Comparison of ENCODE assay signal across 8 mouse cellular contexts in the genomic region with DNA sequence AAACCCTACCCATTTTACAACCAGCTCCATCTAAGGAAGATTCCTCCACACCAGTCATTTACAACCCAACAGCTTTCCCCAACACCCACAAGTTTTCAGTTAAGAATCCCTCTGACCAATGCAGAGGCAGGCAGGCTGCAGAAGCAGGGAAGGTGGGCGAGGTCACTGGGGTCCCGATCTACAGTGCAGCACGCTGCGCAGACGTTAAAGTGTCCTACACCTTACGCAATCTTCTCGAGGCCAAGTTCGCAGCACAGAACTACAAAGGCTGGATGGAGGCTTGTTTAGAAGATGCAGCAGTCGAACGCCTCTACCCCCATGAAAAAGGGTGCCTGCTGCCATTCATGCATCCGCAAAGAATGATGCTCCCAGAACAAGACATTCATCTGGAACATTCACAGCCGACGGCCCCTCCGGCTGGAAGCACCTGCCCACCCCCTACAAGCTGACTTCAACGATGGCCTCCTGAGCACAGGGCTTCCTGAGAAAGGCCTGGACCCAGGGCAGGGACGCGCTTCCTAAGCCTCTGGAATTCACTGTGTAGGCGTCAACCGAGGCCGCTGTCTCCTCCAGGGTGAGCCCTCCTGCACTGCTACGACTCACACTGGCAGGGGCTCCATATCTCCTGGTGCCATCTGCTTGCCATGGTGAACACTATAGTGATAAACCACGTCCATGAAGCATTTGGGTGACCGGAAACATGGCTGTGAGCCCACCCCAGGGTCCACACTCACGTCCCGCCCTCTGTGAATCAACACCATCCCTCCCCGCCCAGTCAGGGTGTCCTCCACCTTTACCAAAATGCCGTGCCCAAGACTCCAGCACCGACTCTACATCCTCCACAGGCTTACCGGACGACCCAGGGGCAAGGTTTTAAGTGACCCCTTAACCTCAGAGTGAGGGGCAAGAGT. TPM values are rescaled to one million over a fixed set of nuclear protein-coding genes. Genes with fewer than 3 reads are reported as not detected.
DNase-seq lines count a peak whose midpoint lies in the region; ATAC-seq and TF ChIP-seq lines count a peak whose summit lies in the region.

No protein-coding gene starts in this region.

- 75% methylated on average over 30 of the region's 30 CpGs for WGBS in hindbrain, postnatal 0 days
- WGBS in lung, embryonic 14.5 days, result 79% methylated on average over 30 of the region's 30 CpGs

- H3K4me2 ChIP-seq in hindbrain, postnatal 0 days (ENCODE audit: low read depth, low read length), result peak overlapping the region; percentile 60
- H3K4me2 ChIP-seq in lung, embryonic 14.5 days, result peak overlapping the region; percentile 80

- no peak for TF ChIP-seq CTCF in embryonic fibroblast, embryonic 13.5 days (IDR thresholded peaks at IDR 0.05; ENCODE audit: borderline replicate concordance, insufficient read depth, low read length)
- TF ChIP-seq CTCF in hindbrain, postnatal 0 days (IDR thresholded peaks at IDR 0.05; ENCODE audit: low read depth), result no peak
- no peak for TF ChIP-seq CTCF in lung, embryonic 14.5 days (IDR thresholded peaks at IDR 0.05; ENCODE audit: low read depth)

- no peak for ATAC-seq in hindbrain, postnatal 0 days
- no peak for ATAC-seq in lung, embryonic 14.5 days (ENCODE audit: insufficient read depth)

- DNase-seq in A20 (ENCODE audit: low read depth, low spot score) (peak; percentile 68), ES-E14 (ENCODE audit: low read depth, low spot score) (no peak)
- no peak for DNase-seq in hindbrain, postnatal 0 days (ENCODE audit: low spot score)
- no peak for DNase-seq in lung, embryonic 14.5 days
- peak; percentile 60 to 78 for DNase-seq in spleen, postnatal 4 days (ENCODE audit: low spot score in 2 of 2)
- DNase-seq in layer of hippocampus, adult 11-12 months (ENCODE audit: low spot score), result no peak
- DNase-seq in embryo, embryonic 10.5 days (ENCODE audit: low spot score), result no peak

- H3K27me3 ChIP-seq in hindbrain, postnatal 0 days (ENCODE audit: insufficient read depth, low read length), result no peaks in the 10 kb centered on the region
- H3K27me3 ChIP-seq in lung, embryonic 14.5 days (ENCODE audit: insufficient read depth, low read length), result no peaks in the 10 kb centered on the region

- peak; percentile 62 for TF ChIP-seq POLR2A in embryonic fibroblast, embryonic 13.5 days (IDR thresholded peaks at IDR 0.05; ENCODE audit: low read depth, low read length)

- H3K4me3 ChIP-seq in ES-E14 (ENCODE audit: insufficient read depth in 1 of 2, low read depth in 1 of 2, low read length in 2 of 2, poor library complexity in 1 of 2, severe bottlenecking in 1 of 2), result peak overlapping the region; percentile 43 to 70
- peak overlapping the region; percentile 80 for H3K4me3 ChIP-seq in embryonic fibroblast, embryonic 13.5 days (ENCODE audit: insufficient read depth, low read length)
- H3K4me3 ChIP-seq in hindbrain, postnatal 0 days (ENCODE audit: low read length), result peak overlapping the region; percentile 8
- peak overlapping the region; percentile 40 for H3K4me3 ChIP-seq in lung, embryonic 14.5 days (ENCODE audit: low read depth, low read length)

- H3K9me3 ChIP-seq in ES-E14 (ENCODE audit: control insufficient read depth, insufficient read depth, low read depth, low read length), result no peaks in the 10 kb centered on the region
- no peaks in the 10 kb centered on the region for H3K9me3 ChIP-seq in hindbrain, postnatal 0 days (ENCODE audit: low read length)
- H3K9me3 ChIP-seq in lung, embryonic 14.5 days (ENCODE audit: low read depth, low read length), result no peaks in the 10 kb centered on the region

- peak overlapping the region; percentile 100 for H3K27ac ChIP-seq in ES-E14 (ENCODE audit: insufficient read depth, low read depth, low read length, poor library complexity, severe bottlenecking)
- H3K27ac ChIP-seq in embryonic fibroblast, embryonic 13.5 days (ENCODE audit: insufficient read depth, low read length), result peak overlapping the region; percentile 98
- H3K27ac ChIP-seq in hindbrain, postnatal 0 days, result peak overlapping the region; percentile 9; the same call in 1 of the 2 replicates
- H3K27ac ChIP-seq in lung, embryonic 14.5 days (ENCODE audit: low read depth), result peak overlapping the region; percentile 98

- in situ Hi-C loops in ES-E14 (cut with MboI; ENCODE audit: low sequenced_read_pairs in 2 of 2, unreplicated experiment in 2 of 2), result loop anchor here (5.0 to 10.0 kb wide), 2 partner anchors 37 to 49 kb away; no protein-coding TSS in a partner anchor

- peaks cover 0 to 16% of the 10 kb centered on the region in 2 experiments; a peak in 1 of 4 replicates for H3K4me1 ChIP-seq in ES-E14 (ENCODE audit: control insufficient read depth in 2 of 2, insufficient read depth in 2 of 2, low read length in 2 of 2, poor library complexity in 1 of 2)
- peaks cover 2% of the 10 kb centered on the region; the same call in 1 of the 2 replicates for H3K4me1 ChIP-seq in embryonic fibroblast, embryonic 13.5 days (ENCODE audit: control insufficient read depth, insufficient read depth, low read length)
- peaks cover 30% of the 10 kb centered on the region for H3K4me1 ChIP-seq in hindbrain, postnatal 0 days (ENCODE audit: insufficient read depth, low read length)
- peaks cover 55% of the 10 kb centered on the region for H3K4me1 ChIP-seq in lung, embryonic 14.5 days (ENCODE audit: insufficient read depth)

- H3K36me3 ChIP-seq in ES-E14 (ENCODE audit: control insufficient read depth, insufficient read depth, low read length, poor library complexity, severe bottlenecking), result peaks cover 7% of the 10 kb centered on the region; the same call in 1 of the 2 replicates
- H3K36me3 ChIP-seq in hindbrain, postnatal 0 days (ENCODE audit: insufficient read depth, low read length), result no peaks in the 10 kb centered on the region
- no peaks in the 10 kb centered on the region for H3K36me3 ChIP-seq in lung, embryonic 14.5 days (ENCODE audit: insufficient read depth)

- peak overlapping the region; percentile 91 for H3K9ac ChIP-seq in ES-E14 (ENCODE audit: insufficient read depth, low read depth, low read length, poor library complexity, severe bottlenecking)
- H3K9ac ChIP-seq in hindbrain, postnatal 0 days (replicated peaks; ENCODE audit: low read length), result no peak overlapping the region
- peak overlapping the region; percentile 60 for H3K9ac ChIP-seq in lung, embryonic 14.5 days

TF ChIP-seq in ES-E14, 5 proteins besides CTCF, POLR2A, EP300 and RAD21:
- TF ChIP-seq HCFC1 (IDR thresholded peaks at IDR 0.05; ENCODE audit: borderline replicate concordance, insufficient read depth, low read length) (0 out of 2 replicates have a peak, but pooled peaks have one; percentile 52), MAFK (IDR thresholded peaks at IDR 0.05; ENCODE audit: insufficient read depth, low read depth, low read length) (no peak)

RNA-seq across cellular contexts. Expression of gene Frmd8, which starts 31.0 kb away (rescaled TPM):
- total RNA-seq in ES-E14 (2012; rRNA removed), result 33.4 and 35.7 TPM in 2 replicates
- 24.9 and 35.7 TPM in 2 replicates for polyA plus RNA-seq in embryonic fibroblast, embryonic 13.5 days (2011; ENCODE audit: insufficient read length, low read depth, missing spikeins)
- total RNA-seq in hindbrain, postnatal 0 days (2014; rRNA removed), result 19.8 and 43.2 TPM in 2 replicates
- 12.5 and 13.7 TPM in 2 replicates for polyA plus RNA-seq in hindbrain, postnatal 0 days (2015; fragmentation: Nextera tagmentation; extraction: Ambion mirVana)
- 37.9 and 42.2 TPM in 2 replicates for polyA plus RNA-seq in lung, embryonic 14.5 days (2014; fragmentation: Nextera tagmentation; extraction: Ambion mirVana)

RNA-seq across cellular contexts. Expression of gene Slc25a45, which starts 33.6 kb away (rescaled TPM):
- 1.2 and 1.9 TPM in 2 replicates for total RNA-seq in ES-E14 (2012; rRNA removed)
- 1.3 and 3.5 TPM in 2 replicates for polyA plus RNA-seq in embryonic fibroblast, embryonic 13.5 days (2011; ENCODE audit: insufficient read length, low read depth, missing spikeins)
- 2.1 and 6.0 TPM in 2 replicates for total RNA-seq in hindbrain, postnatal 0 days (2014; rRNA removed)
- polyA plus RNA-seq in hindbrain, postnatal 0 days (2015; fragmentation: Nextera tagmentation; extraction: Ambion mirVana), result 1.8 and 2.8 TPM in 2 replicates
- 2.4 TPM in 2 replicates for polyA plus RNA-seq in lung, embryonic 14.5 days (2014; fragmentation: Nextera tagmentation; extraction: Ambion mirVana)

RNA-seq across cellular contexts. Expression of gene Tigd3, which starts 49.9 kb away (rescaled TPM):
- 2.1 and 2.2 TPM in 2 replicates for total RNA-seq in ES-E14 (2012; rRNA removed)
- 0.60 and 1.5 TPM in 2 replicates for polyA plus RNA-seq in embryonic fibroblast, embryonic 13.5 days (2011; ENCODE audit: insufficient read length, low read depth, missing spikeins)
- total RNA-seq in hindbrain, postnatal 0 days (2014; rRNA removed), result 7.5 and 10.1 TPM in 2 replicates
- 7.1 and 7.5 TPM in 2 replicates for polyA plus RNA-seq in hindbrain, postnatal 0 days (2015; fragmentation: Nextera tagmentation; extraction: Ambion mirVana)
- 2.7 and 3.8 TPM in 2 replicates for polyA plus RNA-seq in lung, embryonic 14.5 days (2014; fragmentation: Nextera tagmentation; extraction: Ambion mirVana)

Comparison
In these comparisons a context has a peak if more than half of its experiments do, and no peak if none do; other contexts are left out.
1. DNase-seq: peak in A20 (single experiment) and spleen, postnatal 4 days (2 of 2); none in ES-E14 (single experiment), hindbrain, postnatal 0 days (single experiment), lung, embryonic 14.5 days (single experiment), layer of hippocampus, adult 11-12 months (single experiment) and embryo, embryonic 10.5 days (single experiment).
2. H3K27ac ChIP-seq: peak in every context shown above with its lines; median percentile 100 in ES-E14; 98 in embryonic fibroblast, embryonic 13.5 days; 98 in lung, embryonic 14.5 days; 9 in hindbrain, postnatal 0 days.
3. H3K4me3 ChIP-seq: peak in every context shown above with its lines; median percentile 80 in embryonic fibroblast, embryonic 13.5 days; 56 in ES-E14; 40 in lung, embryonic 14.5 days; 8 in hindbrain, postnatal 0 days.